Mouse (Mus musculus): ENCODE measurements at regions not wholly inside any gene's neighbourhood (a gene's known extent, or its start where the extent isn't known, plus 50 kb on each side); places are given as distances from the start of the nearest gene placed in this dataset.

DNA sequence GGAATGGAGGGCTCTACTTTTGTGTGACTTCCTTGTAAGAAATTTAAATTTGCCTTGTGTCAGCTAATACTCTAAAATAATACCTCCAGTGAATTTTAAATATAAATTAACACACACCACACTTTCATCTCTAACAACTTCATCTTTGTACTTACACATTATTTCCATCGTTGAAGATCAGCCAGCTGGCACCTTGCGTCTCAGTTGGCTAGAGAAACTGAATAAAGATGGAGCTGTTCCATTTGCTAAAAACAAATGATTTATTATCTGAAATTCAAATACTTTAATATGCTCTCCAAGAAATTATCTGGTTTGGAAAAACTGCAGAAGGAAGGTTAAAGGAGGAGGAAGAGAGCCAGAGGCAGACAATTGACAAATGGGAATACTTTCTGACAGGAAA, 122.0 kb upstream of the Gm11096 start:
- Histone ChIP-seq H3K4me2 (replicated peaks; ENCODE audit: low read depth) (no peak overlapping the region), H3K9ac (ENCODE audit: low read length) (no peak overlapping the region), H3K27ac (replicated peaks) (no peak overlapping the region), H3K4me1 (replicated peaks; ENCODE audit: control insufficient read depth, insufficient read depth) (no peaks in the 10 kb centered on the region), H3K27me3 (ENCODE audit: control insufficient read depth, insufficient read depth, low read length) (no peaks in the 10 kb centered on the region), H3K4me3 (ENCODE audit: low read depth, low read length) (no peak overlapping the region), H3K9me3 (ENCODE audit: control insufficient read depth, low read length) (no peaks in the 10 kb centered on the region), H3K36me3 (ENCODE audit: control insufficient read depth, insufficient read depth, low read length) (no peaks in the 10 kb centered on the region)
- TF ChIP-seq EP300 (optimal IDR thresholded peaks at IDR 0.05) (no peak), CTCF (IDR thresholded peaks at IDR 0.05; ENCODE audit: low read depth) (no peak)
- 53% methylated on average over 2 of the region's 2 CpGs for WGBS
- DNase-seq (ENCODE audit: low spot score) = no peak
- no peak for ATAC-seq (ENCODE audit: low FRiP score, low TSS enrichment)

- H3K27ac ChIP-seq (replicated peaks) = no peak overlapping the region
- no peak for TF ChIP-seq EP300 (optimal IDR thresholded peaks at IDR 0.05)
- H3K36me3 ChIP-seq (ENCODE audit: control insufficient read depth, insufficient read depth, low read length) = no peaks in the 10 kb centered on the region
- no peaks in the 10 kb centered on the region for H3K27me3 ChIP-seq (ENCODE audit: control insufficient read depth, insufficient read depth, low read length)
- no peak overlapping the region for H3K4me3 ChIP-seq (ENCODE audit: low read depth, low read length)
- no peak overlapping the region for H3K9ac ChIP-seq (ENCODE audit: low read length)
- DNase-seq (ENCODE audit: low spot score) = no peak
- WGBS = 60% methylated on average over 5 of the region's 5 CpGs
- no peaks in the 10 kb centered on the region for H3K9me3 ChIP-seq (ENCODE audit: control insufficient read depth, low read length)
- no peak for ATAC-seq (ENCODE audit: low FRiP score, low TSS enrichment)
- no peaks in the 10 kb centered on the region for H3K4me1 ChIP-seq (replicated peaks; ENCODE audit: control insufficient read depth, insufficient read depth)
- no peak overlapping the region for H3K4me2 ChIP-seq (replicated peaks; ENCODE audit: low read depth)
Measured at GRCm38 (mm10) chr17:81316655-81317054, 124.9 kb upstream of the Gm11096 start.

- DNase-seq (ENCODE audit: low spot score) (no peak), ATAC-seq (ENCODE audit: low FRiP score, low TSS enrichment) (no peak)
Measured at GRCm38 (mm10) chr17:81305880-81306279, 135.7 kb upstream of the Gm11096 start.

DNA sequence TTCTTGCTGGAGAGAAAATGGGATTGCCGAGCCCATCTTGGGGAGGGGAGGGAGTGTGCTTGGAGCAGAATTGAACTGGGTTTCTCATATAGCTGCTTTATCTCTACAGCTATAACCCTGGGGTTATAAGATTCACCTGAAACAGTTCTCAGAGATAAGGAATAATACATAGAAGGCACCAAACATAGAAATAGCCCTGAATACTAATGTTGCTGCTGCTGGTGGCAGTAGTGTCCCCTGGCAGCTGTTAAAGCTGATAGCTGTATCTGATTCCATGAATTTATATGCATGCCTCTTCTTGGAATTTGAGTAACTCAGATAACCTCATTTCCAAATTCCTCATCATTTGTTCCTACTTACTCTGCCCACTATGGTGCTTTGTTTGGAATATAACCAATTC, 137.0 kb upstream of the Gm11096 start:
- WGBS = 80% methylated on average over 1 of the region's 1 CpGs
- no peak for ATAC-seq (ENCODE audit: low FRiP score, low TSS enrichment)
- H3K9ac ChIP-seq (ENCODE audit: low read length) = no peak overlapping the region

More at GRCm38 (mm10) chr17:81305880-81306279, 135.7 kb upstream of the Gm11096 start:
- H3K4me2 ChIP-seq (replicated peaks; ENCODE audit: low read depth) = no peak overlapping the region
- no peak overlapping the region for H3K9ac ChIP-seq (ENCODE audit: low read length)
- no peak overlapping the region for H3K27ac ChIP-seq (replicated peaks)
- H3K9me3 ChIP-seq (ENCODE audit: control insufficient read depth, low read length) = no peaks in the 10 kb centered on the region
- no peak for TF ChIP-seq CTCF (IDR thresholded peaks at IDR 0.05; ENCODE audit: low read depth)
- TF ChIP-seq EP300 (optimal IDR thresholded peaks at IDR 0.05) = no peak
- H3K27me3 ChIP-seq (ENCODE audit: control insufficient read depth, insufficient read depth, low read length) = no peaks in the 10 kb centered on the region
- H3K4me3 ChIP-seq (ENCODE audit: low read depth, low read length) = no peak overlapping the region
- H3K36me3 ChIP-seq (ENCODE audit: control insufficient read depth, insufficient read depth, low read length) = no peaks in the 10 kb centered on the region
- WGBS = 57% methylated on average over 2 of the region's 2 CpGs
- no peaks in the 10 kb centered on the region for H3K4me1 ChIP-seq (replicated peaks; ENCODE audit: control insufficient read depth, insufficient read depth)

GRCm38 (mm10) chr17:81302490-81302889, 139.1 kb upstream of the Gm11096 start:
- ATAC-seq (ENCODE audit: low FRiP score, low TSS enrichment) (no peak), DNase-seq (ENCODE audit: low spot score) (no peak)
- Histone ChIP-seq H3K9me3 (ENCODE audit: control insufficient read depth, low read length) (no peaks in the 10 kb centered on the region), H3K27ac (replicated peaks) (no peak overlapping the region), H3K36me3 (ENCODE audit: control insufficient read depth, insufficient read depth, low read length) (no peaks in the 10 kb centered on the region), H3K9ac (ENCODE audit: low read length) (no peak overlapping the region), H3K27me3 (ENCODE audit: control insufficient read depth, insufficient read depth, low read length) (no peaks in the 10 kb centered on the region), H3K4me2 (replicated peaks; ENCODE audit: low read depth) (no peak overlapping the region), H3K4me1 (replicated peaks; ENCODE audit: control insufficient read depth, insufficient read depth) (no peaks in the 10 kb centered on the region), H3K4me3 (ENCODE audit: low read depth, low read length) (no peak overlapping the region)
- no peak for TF ChIP-seq CTCF (IDR thresholded peaks at IDR 0.05; ENCODE audit: low read depth)
- no peak for TF ChIP-seq EP300 (optimal IDR thresholded peaks at IDR 0.05)
- WGBS = 83% methylated on average over 3 of the region's 3 CpGs

More for the DNA sequence above, 137.0 kb upstream of the Gm11096 start:
- no peak for TF ChIP-seq EP300 (optimal IDR thresholded peaks at IDR 0.05)
- TF ChIP-seq CTCF (IDR thresholded peaks at IDR 0.05; ENCODE audit: low read depth) = no peak
- no peaks in the 10 kb centered on the region for H3K9me3 ChIP-seq (ENCODE audit: control insufficient read depth, low read length)
- no peak for DNase-seq (ENCODE audit: low spot score)
- H3K27ac ChIP-seq (replicated peaks) = no peak overlapping the region
- H3K36me3 ChIP-seq (ENCODE audit: control insufficient read depth, insufficient read depth, low read length) = no peaks in the 10 kb centered on the region
- no peak overlapping the region for H3K4me2 ChIP-seq (replicated peaks; ENCODE audit: low read depth)
- H3K4me3 ChIP-seq (ENCODE audit: low read depth, low read length) = no peak overlapping the region
- H3K4me1 ChIP-seq (replicated peaks; ENCODE audit: control insufficient read depth, insufficient read depth) = no peaks in the 10 kb centered on the region
- no peaks in the 10 kb centered on the region for H3K27me3 ChIP-seq (ENCODE audit: control insufficient read depth, insufficient read depth, low read length)

DNA sequence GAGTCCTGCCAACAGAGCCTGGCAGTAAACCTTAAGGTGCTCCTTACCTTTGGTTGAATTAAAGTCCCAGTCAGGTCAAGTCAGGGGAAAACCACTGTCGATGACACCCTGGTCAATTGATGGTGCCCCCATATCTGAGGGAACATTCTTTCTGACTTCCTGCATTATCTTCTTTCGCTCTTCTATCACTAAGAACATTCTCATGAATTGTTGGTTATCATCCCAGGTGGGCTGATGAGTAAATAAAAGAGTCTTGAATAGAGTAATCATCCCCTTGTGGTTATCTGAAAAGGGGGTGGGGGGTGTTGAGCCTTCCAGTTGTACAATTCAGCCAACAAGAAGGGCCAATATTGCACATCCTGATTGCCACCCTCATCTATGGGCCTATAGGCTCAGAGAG, 149.7 kb upstream of the Gm11096 start:
- no peak for ATAC-seq (ENCODE audit: low FRiP score, low TSS enrichment)
- Histone ChIP-seq H3K9me3 (ENCODE audit: control insufficient read depth, low read length) (no peaks in the 10 kb centered on the region), H3K4me1 (replicated peaks; ENCODE audit: control insufficient read depth, insufficient read depth) (no peaks in the 10 kb centered on the region), H3K36me3 (ENCODE audit: control insufficient read depth, insufficient read depth, low read length) (no peaks in the 10 kb centered on the region), H3K4me3 (ENCODE audit: low read depth, low read length) (no peak overlapping the region), H3K27ac (replicated peaks) (no peak overlapping the region), H3K27me3 (ENCODE audit: control insufficient read depth, insufficient read depth, low read length) (no peaks in the 10 kb centered on the region), H3K4me2 (replicated peaks; ENCODE audit: low read depth) (no peak overlapping the region), H3K9ac (ENCODE audit: low read length) (no peak overlapping the region)
- no peak for DNase-seq (ENCODE audit: low spot score)
- 87% methylated on average over 2 of the region's 2 CpGs for WGBS
- TF ChIP-seq EP300 (optimal IDR thresholded peaks at IDR 0.05) (no peak), CTCF (IDR thresholded peaks at IDR 0.05; ENCODE audit: low read depth) (no peak)
